Mouse (Mus musculus) neural tube, embryonic 14.5 days (tissue): ENCODE measurements around the gene Npas2. TPM values are rescaled to one million over a fixed set of nuclear protein-coding genes. Genes with fewer than 3 reads are reported as not detected.
A peak's percentile ranks its signal among the peaks of the same experiment; 100 is the strongest.

Experiments
- ATAC-seq: fragments of 200-750 bp; cut with Nextera tagmentation; 2 replicates; pipeline ENCODE4 v1.8.0; 2017; ENCODE audit warnings: low read depth, mild to moderate bottlenecking, moderate TSS enrichment, moderate library complexity
- H3K27ac ChIP-seq: fragments of 300-500 bp; sonication (generic); 2 replicates; pipeline ENCODE4 v1.5.1; 2014; ENCODE audit warnings: low read depth, mild to moderate bottlenecking, control low read depth, low read length, moderate library complexity, mixed read lengths
- H3K27me3 ChIP-seq: fragments of 300-500 bp; sonication (generic); 2 replicates; pipeline ENCODE4 v1.6.1; 2014; ENCODE audit warnings: low read length; ENCODE audit not compliant: control insufficient read depth, insufficient read depth
- H3K36me3 ChIP-seq: fragments of 300-500 bp; sonication (generic); 2 replicates; pipeline ENCODE4 v1.6.1; 2014; ENCODE audit warnings: low read length, mixed read lengths; ENCODE audit not compliant: control insufficient read depth, insufficient read depth
- H3K4me1 ChIP-seq: fragments of 300-500 bp; sonication (generic); 2 replicates; pipeline ENCODE4 v1.6.1; 2014; ENCODE audit warnings: low read length; ENCODE audit not compliant: control insufficient read depth, insufficient read depth
- H3K4me2 ChIP-seq: fragments of 300-500 bp; sonication (generic); 2 replicates; pipeline ENCODE4 v1.6.1; 2014; ENCODE audit warnings: mild to moderate bottlenecking, low read depth, low read length, control low read depth
- H3K4me3 ChIP-seq: fragments of 300-500 bp; sonication (generic); 2 replicates; pipeline ENCODE4 v1.5.1; 2014; ENCODE audit warnings: low read depth, low read length, control low read depth, mixed read lengths
- H3K9ac ChIP-seq: fragments of 300-500 bp; sonication (generic); replicated peaks from 2 replicates; pipeline ENCODE4 v1.6.1; 2014; ENCODE audit warnings: low read depth, mild to moderate bottlenecking, control low read depth, low read length, mixed read lengths
- H3K9me3 ChIP-seq: fragments of 300-500 bp; sonication (generic); 2 replicates; pipeline ENCODE4 v1.6.1; 2016; ENCODE audit warnings: low read length; ENCODE audit not compliant: control insufficient read depth
- WGBS: fragments of 180-500 bp; shearing (Covaris S2); extraction: QIAGEN DNeasy Blood & Tissue Kit; methylation state at CpG from one replicate; pipeline ENCODE4 v1.1.7; 2014; 5-methylcytosine and 5-hydroxymethylcytosine counted together
- polyA plus RNA-seq: library from polyadenylated mRNA; unstranded; fragments of >200 nt; fragmentation: Nextera tagmentation; extraction: Ambion mirVana; gene quantifications from 2 replicates; pipeline ENCODE4 v1.2.1, GENCODE M21; 2014

The Npas2 gene
- polyA plus RNA-seq, 1 experiment from 2014 or later, result 1.8 TPM

- ATAC-seq, result no peak
- 90% methylated on average over 2 of the region's 2 CpGs for WGBS
- no peaks in the 10 kb centered on the region for H3K36me3 ChIP-seq
- no peak overlapping the region for H3K4me3 ChIP-seq
- H3K4me1 ChIP-seq, result no peaks in the 10 kb centered on the region; the same call in 1 of the 2 replicates
- H3K27ac ChIP-seq, result no peak overlapping the region
- no peaks in the 10 kb centered on the region for H3K27me3 ChIP-seq
- no peak overlapping the region for H3K9ac ChIP-seq
- no peaks in the 10 kb centered on the region for H3K9me3 ChIP-seq
- no peak overlapping the region for H3K4me2 ChIP-seq
These were observed 114.4 kb downstream of the Npas2 start for GRCm38 (mm10) chr1:39307971-39308370.

- Histone ChIP-seq H3K4me2 (no peak overlapping the region), H3K9me3 (no peaks in the 10 kb centered on the region), H3K9ac (no peak overlapping the region), H3K4me1 (peaks cover 3% of the 10 kb centered on the region; the same call in 1 of the 2 replicates), H3K36me3 (no peaks in the 10 kb centered on the region), H3K27ac (no peak overlapping the region), H3K27me3 (no peaks in the 10 kb centered on the region), H3K4me3 (no peak overlapping the region)
- 92% methylated on average over 7 of the region's 7 CpGs for WGBS
- ATAC-seq, result no peak
These were observed 116.0 kb downstream of the Npas2 start for GRCm38 (mm10) chr1:39309548-39309947.

GRCm38 (mm10) chr1:39312345-39312967 is 118.9 kb downstream of the Npas2 start:
- no peak overlapping the region for H3K9ac ChIP-seq
- H3K36me3 ChIP-seq, result no peaks in the 10 kb centered on the region
- peaks cover 3% of the 10 kb centered on the region; the same call in 1 of the 2 replicates for H3K4me1 ChIP-seq
- ATAC-seq, result peak; percentile 60
- H3K4me3 ChIP-seq, result no peak overlapping the region
- H3K4me2 ChIP-seq, result peak overlapping the region; percentile 6; the same call in 1 of the 2 replicates
- 32% methylated on average over 25 of the region's 25 CpGs for WGBS
- H3K27me3 ChIP-seq, result no peaks in the 10 kb centered on the region
- no peak overlapping the region; the same call in 1 of the 2 replicates for H3K27ac ChIP-seq
- no peaks in the 10 kb centered on the region for H3K9me3 ChIP-seq

DNA sequence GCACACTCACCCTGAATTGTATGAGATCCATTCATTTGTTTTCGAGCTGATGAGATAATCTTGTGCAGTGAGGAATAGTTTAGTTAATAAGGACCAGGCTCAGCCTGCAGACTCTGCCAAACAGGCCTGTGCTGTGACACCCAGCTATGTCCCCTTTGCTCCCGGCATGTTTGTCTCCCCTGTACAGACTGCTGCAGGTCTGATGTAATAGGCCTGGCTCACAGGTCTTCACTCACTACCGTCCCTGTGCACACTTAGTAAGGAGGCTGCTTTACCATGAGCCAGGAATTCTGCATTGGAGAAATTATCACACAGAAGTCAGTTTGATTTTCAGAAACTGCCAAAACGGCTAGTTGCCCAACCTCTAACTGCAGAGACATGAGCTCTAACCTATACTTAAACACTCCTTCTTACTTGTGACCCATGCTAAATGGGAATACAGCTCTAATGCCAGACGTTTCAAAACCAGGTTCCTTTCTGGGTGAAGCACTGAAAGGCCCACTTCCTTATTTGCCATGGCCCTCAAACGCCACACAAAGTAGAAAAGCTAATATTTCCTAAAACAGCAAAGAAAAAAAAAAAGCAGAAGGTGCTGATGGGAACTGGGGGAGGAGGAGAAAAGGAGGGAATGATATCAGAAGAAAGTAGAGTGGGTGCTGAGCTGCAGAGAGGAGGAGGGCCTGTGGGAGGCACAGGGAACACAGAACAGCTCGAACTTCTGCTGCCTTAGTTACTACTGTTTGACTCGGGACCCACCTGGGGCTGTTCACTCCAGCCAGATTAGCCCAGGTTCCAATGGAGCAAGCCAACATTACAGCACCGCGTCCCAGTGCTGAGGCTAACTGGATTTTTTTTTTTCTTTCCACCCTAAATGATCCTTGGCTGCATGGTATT is 120.1 kb downstream of the Npas2 start:
- Histone ChIP-seq H3K36me3 (no peaks in the 10 kb centered on the region), H3K9me3 (no peaks in the 10 kb centered on the region), H3K4me3 (no peak overlapping the region), H3K9ac (no peak overlapping the region), H3K27ac (no peak overlapping the region), H3K4me2 (no peak overlapping the region), H3K4me1 (peaks cover 3% of the 10 kb centered on the region; the same call in 1 of the 2 replicates), H3K27me3 (no peaks in the 10 kb centered on the region)
- WGBS, result 77% methylated on average over 10 of the region's 10 CpGs
- ATAC-seq, result no peak

DNA sequence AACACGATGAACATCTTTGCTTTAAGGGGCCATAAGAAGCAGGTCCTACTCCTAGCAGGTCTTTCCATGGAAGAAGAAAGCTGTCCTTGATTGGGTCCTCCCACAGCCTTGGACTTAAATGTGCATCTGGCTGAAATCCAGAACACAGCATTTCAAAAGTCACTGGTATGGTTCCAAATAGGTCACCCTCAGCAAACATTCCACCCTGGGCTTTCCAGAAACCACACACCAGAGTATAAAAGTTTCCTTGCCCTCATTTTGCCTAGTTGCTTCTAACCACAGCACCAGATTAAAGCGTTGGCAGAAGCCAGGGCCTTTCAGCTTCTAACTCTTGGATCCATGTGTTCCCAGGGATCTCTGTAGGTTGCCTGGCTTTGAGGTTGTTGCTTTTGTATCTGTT is 124.4 kb downstream of the Npas2 start:
- no peak overlapping the region for H3K27ac ChIP-seq
- peaks cover 3% of the 10 kb centered on the region; the same call in 1 of the 2 replicates for H3K4me1 ChIP-seq
- H3K27me3 ChIP-seq, result no peaks in the 10 kb centered on the region
- no peaks in the 10 kb centered on the region for H3K9me3 ChIP-seq
- ATAC-seq, result no peak
- H3K36me3 ChIP-seq, result no peaks in the 10 kb centered on the region
- H3K4me2 ChIP-seq, result no peak overlapping the region
- no peak overlapping the region for H3K9ac ChIP-seq
- no peak overlapping the region for H3K4me3 ChIP-seq
- 86% methylated on average over 2 of the region's 2 CpGs for WGBS

DNA sequence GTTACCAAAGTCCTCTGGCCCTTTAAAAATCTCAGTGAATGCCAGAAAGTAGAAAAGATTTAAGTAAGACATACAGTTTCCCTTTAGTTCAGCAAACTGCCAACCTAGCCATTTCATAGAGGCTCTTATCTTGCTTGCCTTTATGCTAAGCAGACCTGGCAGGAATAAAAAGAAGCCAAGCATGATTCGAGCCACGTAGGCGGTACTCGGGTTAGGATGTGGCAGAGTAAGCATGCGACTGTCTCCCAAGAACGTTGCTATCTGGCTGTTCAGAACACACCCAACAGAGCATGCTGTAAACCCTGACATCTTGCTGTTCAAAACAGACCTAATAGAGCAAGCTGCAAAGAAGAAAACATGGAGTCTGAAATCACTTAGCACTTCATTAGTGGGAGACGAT is 125.3 kb downstream of the Npas2 start:
- 77% methylated on average over 7 of the region's 7 CpGs for WGBS
- Histone ChIP-seq H3K4me1 (no peaks in the 10 kb centered on the region), H3K9ac (no peak overlapping the region), H3K36me3 (no peaks in the 10 kb centered on the region), H3K27me3 (no peaks in the 10 kb centered on the region), H3K4me2 (no peak overlapping the region), H3K4me3 (no peak overlapping the region), H3K9me3 (no peaks in the 10 kb centered on the region), H3K27ac (no peak overlapping the region)
- no peak for ATAC-seq

DNA sequence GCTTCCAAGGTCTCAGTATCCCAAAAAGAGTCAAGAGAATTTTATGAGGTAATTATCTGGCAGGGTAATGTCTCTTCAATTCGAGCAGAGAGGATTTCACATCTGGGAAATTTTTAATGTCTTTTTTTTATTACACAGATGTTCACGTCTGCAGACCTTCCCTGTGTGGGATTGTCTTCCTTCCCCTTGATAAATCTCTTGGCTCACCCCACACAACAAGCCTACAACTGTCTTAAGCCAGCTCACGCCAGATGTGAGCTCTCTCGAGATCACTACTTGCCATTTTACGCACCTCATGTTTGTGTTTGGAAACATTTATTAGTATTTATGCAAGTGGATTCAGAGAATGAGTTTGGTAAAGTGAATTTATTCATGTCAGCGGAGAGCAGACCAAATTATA is 128.4 kb downstream of the Npas2 start:
- no peaks in the 10 kb centered on the region for H3K4me1 ChIP-seq
- ATAC-seq, result peak; percentile 71; the same call in 1 of the 2 replicates
- H3K27ac ChIP-seq, result no peak overlapping the region
- no peaks in the 10 kb centered on the region for H3K27me3 ChIP-seq
- H3K9me3 ChIP-seq, result no peaks in the 10 kb centered on the region
- no peaks in the 10 kb centered on the region for H3K36me3 ChIP-seq
- H3K9ac ChIP-seq, result no peak overlapping the region
- no peak overlapping the region for H3K4me3 ChIP-seq
- H3K4me2 ChIP-seq, result no peak overlapping the region
- WGBS, result 47% methylated on average over 6 of the region's 6 CpGs

DNA sequence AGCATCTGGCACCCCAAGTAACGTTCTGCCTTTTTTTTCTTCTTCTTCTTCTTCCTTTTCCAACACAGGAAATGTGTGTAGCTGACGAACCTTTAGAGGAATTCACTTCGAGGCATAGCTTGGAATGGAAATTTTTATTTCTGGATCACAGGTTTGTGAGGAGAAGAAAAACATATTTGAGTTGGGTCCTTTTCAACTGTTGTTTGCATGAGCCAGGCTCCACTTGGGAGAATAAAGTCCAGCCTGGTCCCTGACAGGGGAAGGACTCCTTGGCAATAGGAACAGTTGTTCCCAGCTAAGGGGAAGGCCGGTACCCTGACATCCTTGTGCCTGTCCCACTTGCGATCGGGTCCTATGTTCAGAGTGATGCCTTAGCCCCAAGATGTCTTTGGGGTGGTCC is 131.7 kb downstream of the Npas2 start:
- Histone ChIP-seq H3K4me1 (no peaks in the 10 kb centered on the region), H3K27ac (no peak overlapping the region), H3K4me3 (no peak overlapping the region), H3K9ac (no peak overlapping the region), H3K4me2 (no peak overlapping the region), H3K9me3 (no peaks in the 10 kb centered on the region), H3K36me3 (no peaks in the 10 kb centered on the region), H3K27me3 (no peaks in the 10 kb centered on the region)
- ATAC-seq, result no peak
- WGBS, result 93% methylated on average over 6 of the region's 6 CpGs

DNA sequence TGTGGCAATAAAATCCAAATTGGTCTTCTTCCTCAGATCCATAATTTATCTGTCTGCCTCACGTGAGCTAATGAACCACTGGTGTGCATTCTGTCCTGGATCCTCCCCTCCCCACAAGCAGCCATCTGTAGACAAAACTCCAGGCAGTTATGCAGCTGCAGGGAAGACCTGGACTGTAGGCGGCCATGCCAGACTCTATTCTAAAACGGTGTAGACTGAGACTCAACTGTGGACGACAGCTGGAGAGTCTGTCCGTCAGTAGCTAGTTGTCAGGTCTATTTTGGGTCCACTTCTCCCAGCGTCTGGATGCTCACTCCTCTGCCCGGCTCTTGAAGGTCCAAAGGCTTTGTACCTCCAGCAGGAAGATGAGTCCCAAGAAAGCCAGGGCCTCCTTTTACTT is 134.0 kb downstream of the Npas2 start:
- no peaks in the 10 kb centered on the region for H3K27me3 ChIP-seq
- no peak overlapping the region for H3K27ac ChIP-seq
- WGBS, result 65% methylated on average over 7 of the region's 7 CpGs
- no peaks in the 10 kb centered on the region for H3K9me3 ChIP-seq
- H3K4me3 ChIP-seq, result no peak overlapping the region
- H3K36me3 ChIP-seq, result no peaks in the 10 kb centered on the region
- H3K9ac ChIP-seq, result no peak overlapping the region
- H3K4me1 ChIP-seq, result no peaks in the 10 kb centered on the region
- no peak overlapping the region for H3K4me2 ChIP-seq
- ATAC-seq, result no peak
